Mouse (Mus musculus): ENCODE results near the gene Abca12.

Abca12 gene

GRCm38 (mm10) chr1:71193931-71194330 lies 220.8 kb downstream of the Abca12 start:
- no peak for DNase-seq (ENCODE audit: low spot score)
